Mouse (Mus musculus) liver, adult 2 months (tissue): ENCODE measurements at regions not wholly inside any gene's neighbourhood (a gene's known extent, or its start where the extent isn't known, plus 50 kb on each side); places are given as distances from the start of the nearest gene placed in this dataset.

ENCODE experiments used
- DNase-seq: peaks from one replicate; pipeline ENCODE4 v3.0.0-alpha.2; 2011; ENCODE audit warnings: low read depth, low spot score; ENCODE audit errors: extremely low read depth
- H3K27ac ChIP-seq: fragments of 200-500 bp; replicated peaks from 2 replicates; pipeline ENCODE4 v1.5.1; 2012; ENCODE audit warnings: low read depth, mild to moderate bottlenecking, control low read depth, inconsistent platforms, low read length; ENCODE audit not compliant: insufficient read depth
- H3K27me3 ChIP-seq: fragments of 200-500 bp; 2 replicates; pipeline ENCODE4 v1.6.1; 2012; ENCODE audit warnings: mild to moderate bottlenecking, moderate library complexity, low read length, inconsistent platforms; ENCODE audit not compliant: control insufficient read depth, insufficient read depth
- H3K36me3 ChIP-seq: fragments of 200-500 bp; 2 replicates; pipeline ENCODE4 v1.6.1; 2012; ENCODE audit warnings: low read length, inconsistent platforms; ENCODE audit not compliant: control insufficient read depth, insufficient read depth
- H3K4me1 ChIP-seq: fragments of 200-500 bp; 2 replicates; pipeline ENCODE4 v1.6.1; 2011; ENCODE audit warnings: low read length; ENCODE audit not compliant: control insufficient read depth, insufficient read depth
- H3K4me3 ChIP-seq: fragments of 200-500 bp; 2 replicates; pipeline ENCODE4 v1.5.1; 2011; ENCODE audit warnings: low read depth, mild to moderate bottlenecking, control low read depth, low read length, moderate library complexity; ENCODE audit not compliant: insufficient read depth
- H3K79me2 ChIP-seq: fragments of 200-500 bp; 2 replicates; pipeline ENCODE4 v1.6.1; 2012; ENCODE audit warnings: inconsistent platforms, mild to moderate bottlenecking, low read length, moderate library complexity; ENCODE audit not compliant: control insufficient read depth, insufficient read depth
- H3K9ac ChIP-seq: fragments of 200-500 bp; 2 replicates; pipeline ENCODE4 v1.6.1; 2012; ENCODE audit warnings: low read depth, mild to moderate bottlenecking, control low read depth, inconsistent platforms, low read length
- CTCF ChIP-seq: fragments of 200-500 bp; IDR thresholded peaks from 2 replicates; pipeline ENCODE4 v1.5.1; 2011; ENCODE audit warnings: low read depth, low read length, control low read depth
- POLR2A ChIP-seq: fragments of 200-500 bp; IDR thresholded peaks from 2 replicates; pipeline ENCODE4 v1.6.1; 2011; ENCODE audit warnings: low read length, control low read depth; ENCODE audit not compliant: insufficient read depth; ENCODE audit errors: extremely low read depth
- WGBS: fragments of 180-500 bp; shearing (Covaris S2); methylation state at CpG from one replicate; pipeline ENCODE4 v1.1.7; 2018; 5-methylcytosine and 5-hydroxymethylcytosine counted together

GRCm38 (mm10) chr4:3053496-3054216 is 113.5 kb upstream of the Vmn1r2 start:
- no peak for DNase-seq
- no peaks in the 10 kb centered on the region for H3K79me2 ChIP-seq
- H3K27ac ChIP-seq = no peak overlapping the region
- H3K4me1 ChIP-seq = no peaks in the 10 kb centered on the region
- TF ChIP-seq POLR2A (no peak), CTCF (no peak)
- H3K36me3 ChIP-seq = no peaks in the 10 kb centered on the region
- WGBS = 89% methylated on average over 2 of the region's 2 CpGs
- H3K4me3 ChIP-seq = no peak overlapping the region
- H3K27me3 ChIP-seq = no peaks in the 10 kb centered on the region
- no peak overlapping the region for H3K9ac ChIP-seq

DNA sequence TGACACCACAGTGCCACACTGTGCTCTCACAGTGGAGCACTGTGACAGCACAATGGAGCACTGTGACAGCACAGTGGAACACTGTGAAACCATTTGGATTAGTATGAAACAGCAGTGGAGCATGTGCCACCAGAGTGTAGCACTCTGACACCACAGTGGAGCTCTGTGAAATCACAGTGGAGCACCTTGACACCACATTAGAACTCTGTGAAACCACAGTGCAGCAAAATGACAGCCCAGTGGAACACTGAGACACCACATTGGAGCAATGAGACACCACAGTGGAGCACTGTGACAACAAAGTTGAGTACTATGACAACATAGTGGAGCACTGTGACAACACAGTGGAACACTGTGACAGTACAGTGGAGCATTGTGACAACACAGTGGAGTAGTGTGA is 112.2 kb upstream of the Vmn1r2 start:
- Histone ChIP-seq H3K4me1 (no peaks in the 10 kb centered on the region), H3K27ac (no peak overlapping the region), H3K4me3 (no peak overlapping the region), H3K9ac (no peak overlapping the region), H3K36me3 (no peaks in the 10 kb centered on the region), H3K27me3 (no peaks in the 10 kb centered on the region), H3K79me2 (no peaks in the 10 kb centered on the region)
- TF ChIP-seq POLR2A (no peak), CTCF (no peak)
- DNase-seq = peak; percentile 2

DNA sequence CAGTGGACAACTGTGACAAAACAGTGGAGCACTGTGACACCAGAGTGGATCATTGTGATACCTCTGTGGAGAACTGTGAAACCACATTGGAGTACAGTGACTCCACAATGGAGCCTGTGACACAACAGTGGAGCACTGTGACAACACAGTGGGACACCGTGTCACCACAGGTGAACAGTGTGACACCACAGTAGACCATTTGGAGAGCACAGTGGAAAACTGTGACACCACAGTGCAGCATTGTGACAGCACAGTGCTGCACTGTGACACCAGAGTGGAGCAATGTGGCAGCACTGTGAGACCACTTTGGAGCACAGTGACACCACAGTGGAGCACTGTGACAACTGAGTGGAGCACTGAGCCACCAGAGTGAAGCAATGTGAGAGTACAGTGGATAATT is 111.7 kb upstream of the Vmn1r2 start:
- H3K4me3 ChIP-seq = no peak overlapping the region
- no peaks in the 10 kb centered on the region for H3K79me2 ChIP-seq
- TF ChIP-seq POLR2A (no peak), CTCF (no peak)
- no peaks in the 10 kb centered on the region for H3K4me1 ChIP-seq
- H3K27ac ChIP-seq = no peak overlapping the region
- 75% methylated on average over 1 of the region's 1 CpGs for WGBS
- H3K27me3 ChIP-seq = no peaks in the 10 kb centered on the region
- DNase-seq = no peak
- no peak overlapping the region for H3K9ac ChIP-seq
- H3K36me3 ChIP-seq = no peaks in the 10 kb centered on the region

- no peak for TF ChIP-seq POLR2A
- TF ChIP-seq CTCF = no peak
- 56% methylated on average over 2 of the region's 2 CpGs for WGBS
- Histone ChIP-seq H3K4me1 (no peaks in the 10 kb centered on the region), H3K9ac (no peak overlapping the region), H3K36me3 (no peaks in the 10 kb centered on the region), H3K27ac (no peak overlapping the region), H3K79me2 (no peaks in the 10 kb centered on the region), H3K4me3 (no peak overlapping the region), H3K27me3 (no peaks in the 10 kb centered on the region)
- DNase-seq = peak; percentile 11
Observed at GRCm38 (mm10) chr4:3059511-3060054, 107.5 kb upstream of the Vmn1r2 start.

GRCm38 (mm10) chr4:3062027-3062605 is 105.0 kb upstream of the Vmn1r2 start:
- 70% methylated on average over 2 of the region's 2 CpGs for WGBS
- Histone ChIP-seq H3K9ac (no peak overlapping the region), H3K36me3 (no peaks in the 10 kb centered on the region), H3K27me3 (no peaks in the 10 kb centered on the region), H3K4me1 (no peaks in the 10 kb centered on the region), H3K4me3 (no peak overlapping the region), H3K27ac (no peak overlapping the region), H3K79me2 (no peaks in the 10 kb centered on the region)
- DNase-seq = peak; percentile 18
- TF ChIP-seq POLR2A (no peak), CTCF (no peak)

GRCm38 (mm10) chr4:3063966-3064365 is 103.2 kb upstream of the Vmn1r2 start:
- no peaks in the 10 kb centered on the region for H3K36me3 ChIP-seq
- H3K9ac ChIP-seq = no peak overlapping the region
- no peaks in the 10 kb centered on the region for H3K4me1 ChIP-seq
- WGBS = 48% methylated on average over 3 of the region's 3 CpGs
- no peak for TF ChIP-seq POLR2A
- TF ChIP-seq CTCF = no peak
- no peak overlapping the region for H3K27ac ChIP-seq
- H3K27me3 ChIP-seq = no peaks in the 10 kb centered on the region
- DNase-seq = peak; percentile 7
- H3K79me2 ChIP-seq = no peaks in the 10 kb centered on the region
- no peak overlapping the region for H3K4me3 ChIP-seq
